Mouse (Mus musculus) thymus, adult 2 months (tissue): ENCODE measurements around the gene Tox3.

ENCODE experiments used
- CTCF ChIP-seq: fragments of 200-500 bp; IDR thresholded peaks from 2 replicates; pipeline ENCODE4 v1.5.1; 2012; ENCODE audit warnings: mild to moderate bottlenecking, control low read depth, low read length, moderate library complexity, borderline replicate concordance; ENCODE audit not compliant: control insufficient read depth, poor library complexity, insufficient read depth; ENCODE audit errors: extremely low read depth
- POLR2A ChIP-seq: fragments of 200-500 bp; IDR thresholded peaks from 2 replicates; pipeline ENCODE4 v1.6.1; 2012; ENCODE audit warnings: mild to moderate bottlenecking, low read length, control low read depth, moderate library complexity; ENCODE audit not compliant: control insufficient read depth, poor library complexity, insufficient read depth; ENCODE audit errors: extremely low read depth

DNA sequence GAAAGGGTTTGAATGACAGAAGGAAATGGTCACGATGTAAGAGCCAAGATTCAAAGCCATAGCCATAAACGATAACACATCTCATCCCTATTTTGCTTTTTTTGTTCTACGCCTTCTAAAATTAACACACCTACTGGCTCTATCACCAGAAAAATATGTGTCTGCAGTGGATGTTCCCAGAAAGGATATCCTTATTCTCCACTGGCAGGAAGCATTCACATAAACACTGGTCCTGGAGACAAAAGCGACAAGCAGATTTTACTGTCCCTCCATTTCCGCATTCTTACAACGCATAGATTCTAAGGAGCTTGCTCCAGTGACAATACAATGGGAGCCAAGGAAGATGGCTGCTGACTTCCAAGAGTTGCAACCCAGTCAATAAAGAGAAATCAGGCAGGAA, 57.3 kb downstream of the Tox3 start:
- TF ChIP-seq POLR2A (no peak), CTCF (no peak)
